Mouse (Mus musculus) ES-Bruce4 (cell line): ENCODE measurements around the gene Nfe2l1.
"Not testable (repeated sequence)": the region's sequence is repeated elsewhere in the genome, so short reads cannot be mapped to it uniquely, and the experiment has no call there.

Source experiments
- CTCF ChIP-seq: IDR thresholded peaks from one replicate; pipeline ENCODE4 v1.8.1; 2011; ENCODE audit warnings: low read depth, low read length
- POLR2A ChIP-seq: IDR thresholded peaks from one replicate; pipeline ENCODE4 v1.8.1; 2011; ENCODE audit warnings: low read length; ENCODE audit not compliant: insufficient read depth

DNA sequence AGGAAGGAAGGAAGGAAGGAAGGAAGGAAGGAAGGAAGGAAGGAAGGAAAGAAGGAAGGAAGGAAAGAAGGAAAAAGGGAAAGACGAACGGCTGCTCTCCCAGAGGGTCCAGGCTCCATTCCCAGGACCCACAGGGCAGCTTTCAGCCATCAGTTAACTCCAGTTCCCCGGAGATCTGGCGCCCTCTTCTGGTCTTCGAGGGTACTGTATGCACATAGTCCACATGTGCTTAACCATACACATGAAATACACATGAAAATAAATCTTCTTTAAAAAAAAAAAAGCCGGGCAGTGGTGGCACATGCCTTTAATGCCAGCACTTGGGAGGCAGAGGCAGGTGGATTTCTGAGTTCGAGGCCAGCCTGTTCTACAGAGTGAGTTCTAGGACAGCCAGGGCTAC, 44.9 kb downstream of the Nfe2l1 start:
- peak; percentile 71 for TF ChIP-seq CTCF
- not testable (repeated sequence) for TF ChIP-seq POLR2A
